Mouse (Mus musculus) neural tube, embryonic 12.5 days (tissue): ENCODE measurements around the gene Sf3b1. TPM values are rescaled to one million over a fixed set of nuclear protein-coding genes. Genes with fewer than 3 reads are reported as not detected.
A peak's percentile ranks its signal among the peaks of the same experiment; 100 is the strongest.

Experiments used
- ATAC-seq: fragments of 200-750 bp; cut with Nextera tagmentation; 2 replicates; pipeline ENCODE4 v1.8.0; 2017; ENCODE audit warnings: low read depth, mild to moderate bottlenecking, moderate TSS enrichment, moderate library complexity; ENCODE audit not compliant: low FRiP score
- H3K27ac ChIP-seq: fragments of 300-500 bp; sonication (generic); 2 replicates; pipeline ENCODE4 v1.5.1; 2016
- H3K27me3 ChIP-seq: fragments of 300-500 bp; sonication (generic); replicated peaks from 2 replicates; pipeline ENCODE4 v1.6.1; 2016; ENCODE audit warnings: mild to moderate bottlenecking
- H3K36me3 ChIP-seq: fragments of 300-500 bp; sonication (generic); 2 replicates; pipeline ENCODE4 v1.6.1; 2016; ENCODE audit warnings: mild to moderate bottlenecking
- H3K4me1 ChIP-seq: fragments of 300-500 bp; sonication (generic); 2 replicates; pipeline ENCODE4 v1.6.1; 2016
- H3K4me2 ChIP-seq: fragments of 300-500 bp; sonication (generic); replicated peaks from 2 replicates; pipeline ENCODE4 v1.6.1; 2016; ENCODE audit warnings: mild to moderate bottlenecking
- H3K4me3 ChIP-seq: fragments of 300-500 bp; sonication (generic); 2 replicates; pipeline ENCODE4 v1.5.1; 2016
- H3K9ac ChIP-seq: fragments of 300-500 bp; sonication (generic); 2 replicates; pipeline ENCODE4 v1.6.1; 2016; ENCODE audit warnings: mild to moderate bottlenecking
- H3K9me3 ChIP-seq: fragments of 300-500 bp; sonication (generic); 2 replicates; pipeline ENCODE4 v1.6.1; 2016; ENCODE audit warnings: mild to moderate bottlenecking
- WGBS: fragments of 180-500 bp; shearing (Covaris S2); methylation state at CpG from one replicate; pipeline ENCODE4 v1.1.7; 2016; 5-methylcytosine and 5-hydroxymethylcytosine counted together
- polyA plus RNA-seq: library from polyadenylated mRNA; unstranded; fragments of >200 nt; fragmentation: Nextera tagmentation; extraction: Ambion mirVana; gene quantifications from 2 replicates; pipeline ENCODE4 v1.2.1, GENCODE M21; 2016

Sf3b1 gene
- polyA plus RNA-seq, 1 experiment from 2014 or later, result 321 TPM

GRCm38 (mm10) chr1:55051671-55052070, 24.4 kb upstream of the Sf3b1 start:
- Histone ChIP-seq H3K4me1 (peaks cover 6% of the 10 kb centered on the region), H3K4me2 (peak overlapping the region; percentile 78), H3K27ac (no peak overlapping the region), H3K9ac (no peak overlapping the region), H3K36me3 (peaks cover 4% of the 10 kb centered on the region), H3K9me3 (no peaks in the 10 kb centered on the region), H3K4me3 (no peak overlapping the region), H3K27me3 (no peaks in the 10 kb centered on the region)
- ATAC-seq, result no peak
- 73% methylated on average over 3 of the region's 3 CpGs for WGBS

- peaks cover 6% of the 10 kb centered on the region for H3K4me1 ChIP-seq
- no peak overlapping the region for H3K9ac ChIP-seq
- no peaks in the 10 kb centered on the region for H3K9me3 ChIP-seq
- ATAC-seq, result no peak
- no peak overlapping the region for H3K4me3 ChIP-seq
- no peaks in the 10 kb centered on the region for H3K36me3 ChIP-seq
- no peak overlapping the region for H3K4me2 ChIP-seq
- no peak overlapping the region for H3K27ac ChIP-seq
- no peaks in the 10 kb centered on the region for H3K27me3 ChIP-seq
- WGBS, result 72% methylated on average over 4 of the region's 4 CpGs
Observed at GRCm38 (mm10) chr1:55048841-55049587, 21.7 kb upstream of the Sf3b1 start.

GRCm38 (mm10) chr1:55043164-55043563, 15.9 kb upstream of the Sf3b1 start:
- no peak overlapping the region for H3K27ac ChIP-seq
- no peaks in the 10 kb centered on the region for H3K36me3 ChIP-seq
- H3K4me3 ChIP-seq, result no peak overlapping the region
- 84% methylated on average over 3 of the region's 3 CpGs for WGBS
- H3K9me3 ChIP-seq, result 0 out of 2 replicates have a peak, but pooled peaks cover 6% of the 10 kb centered on the region
- H3K9ac ChIP-seq, result no peak overlapping the region
- H3K27me3 ChIP-seq, result no peaks in the 10 kb centered on the region
- no peak for ATAC-seq
- H3K4me2 ChIP-seq, result no peak overlapping the region
- no peaks in the 10 kb centered on the region for H3K4me1 ChIP-seq

GRCm38 (mm10) chr1:55042246-55042645, 15.0 kb upstream of the Sf3b1 start:
- Histone ChIP-seq H3K27ac (no peak overlapping the region), H3K4me2 (no peak overlapping the region), H3K9me3 (0 out of 2 replicates have a peak, but pooled peaks cover 6% of the 10 kb centered on the region), H3K4me3 (no peak overlapping the region), H3K27me3 (no peaks in the 10 kb centered on the region), H3K36me3 (no peaks in the 10 kb centered on the region), H3K4me1 (no peaks in the 10 kb centered on the region), H3K9ac (no peak overlapping the region)
- no peak for ATAC-seq
- WGBS, result 61% methylated on average over 1 of the region's 1 CpGs

- H3K36me3 ChIP-seq, result no peaks in the 10 kb centered on the region
- ATAC-seq, result no peak
- H3K4me3 ChIP-seq, result no peak overlapping the region
- WGBS, result 85% methylated on average over 4 of the region's 4 CpGs
- 0 out of 2 replicates have a peak, but pooled peaks cover 6% of the 10 kb centered on the region for H3K9me3 ChIP-seq
- H3K27ac ChIP-seq, result no peak overlapping the region
- H3K4me2 ChIP-seq, result no peak overlapping the region
- no peak overlapping the region for H3K9ac ChIP-seq
- no peaks in the 10 kb centered on the region for H3K27me3 ChIP-seq
- no peaks in the 10 kb centered on the region for H3K4me1 ChIP-seq
Observed at GRCm38 (mm10) chr1:55041691-55042090, 14.4 kb upstream of the Sf3b1 start.

- H3K27me3 ChIP-seq, result no peaks in the 10 kb centered on the region
- no peak overlapping the region for H3K9ac ChIP-seq
- H3K27ac ChIP-seq, result no peak overlapping the region
- H3K9me3 ChIP-seq, result 0 out of 2 replicates have a peak, but pooled peaks cover 6% of the 10 kb centered on the region
- no peak for ATAC-seq
- WGBS, result 88% methylated on average over 1 of the region's 1 CpGs
- H3K4me1 ChIP-seq, result no peaks in the 10 kb centered on the region
- H3K4me2 ChIP-seq, result no peak overlapping the region
- no peak overlapping the region for H3K4me3 ChIP-seq
- no peaks in the 10 kb centered on the region for H3K36me3 ChIP-seq
Observed at GRCm38 (mm10) chr1:55039944-55040343, 12.7 kb upstream of the Sf3b1 start.

GRCm38 (mm10) chr1:55031026-55031779, 3.9 kb upstream of the Sf3b1 start:
- no peaks in the 10 kb centered on the region for H3K4me1 ChIP-seq
- no peaks in the 10 kb centered on the region for H3K27me3 ChIP-seq
- no peak overlapping the region for H3K27ac ChIP-seq
- ATAC-seq, result no peak
- H3K36me3 ChIP-seq, result no peaks in the 10 kb centered on the region
- H3K4me2 ChIP-seq, result no peak overlapping the region
- no peaks in the 10 kb centered on the region for H3K9me3 ChIP-seq
- H3K9ac ChIP-seq, result no peak overlapping the region
- H3K4me3 ChIP-seq, result no peak overlapping the region

GRCm38 (mm10) chr1:55029446-55029845, 2.2 kb upstream of the Sf3b1 start:
- WGBS, result 77% methylated on average over 4 of the region's 4 CpGs
- Histone ChIP-seq H3K9me3 (no peaks in the 10 kb centered on the region), H3K4me2 (no peak overlapping the region)

GRCm38 (mm10) chr1:55028512-55029249, 1.4 kb upstream of the Sf3b1 start:
- Histone ChIP-seq H3K27ac (no peak overlapping the region), H3K4me1 (peaks cover 9% of the 10 kb centered on the region), H3K27me3 (no peaks in the 10 kb centered on the region), H3K9ac (no peak overlapping the region), H3K9me3 (no peaks in the 10 kb centered on the region), H3K4me3 (no peak overlapping the region), H3K4me2 (no peak overlapping the region), H3K36me3 (no peaks in the 10 kb centered on the region)
- ATAC-seq, result no peak
- 87% methylated on average over 11 of the region's 11 CpGs for WGBS

More at GRCm38 (mm10) chr1:55029446-55029845, 2.2 kb upstream of the Sf3b1 start:
- no peak for ATAC-seq
- no peak overlapping the region for H3K27ac ChIP-seq
- no peak overlapping the region for H3K9ac ChIP-seq
- H3K4me1 ChIP-seq, result peaks cover 9% of the 10 kb centered on the region
- H3K27me3 ChIP-seq, result no peaks in the 10 kb centered on the region
- no peaks in the 10 kb centered on the region for H3K36me3 ChIP-seq
- no peak overlapping the region for H3K4me3 ChIP-seq

GRCm38 (mm10) chr1:55027966-55028365, 685 bp upstream of the Sf3b1 start:
- 98% methylated on average over 1 of the region's 1 CpGs for WGBS
- H3K4me3 ChIP-seq, result no peak overlapping the region
- H3K9me3 ChIP-seq, result no peaks in the 10 kb centered on the region
- no peaks in the 10 kb centered on the region for H3K27me3 ChIP-seq
- peak overlapping the region; percentile 82 for H3K4me2 ChIP-seq
- ATAC-seq, result no peak
- no peaks in the 10 kb centered on the region for H3K36me3 ChIP-seq
- H3K27ac ChIP-seq, result no peak overlapping the region
- H3K4me1 ChIP-seq, result peaks cover 9% of the 10 kb centered on the region
- H3K9ac ChIP-seq, result no peak overlapping the region

GRCm38 (mm10) chr1:55026444-55027252, 633 bp downstream of the Sf3b1 start:
- H3K9ac ChIP-seq, result peak overlapping the region; percentile 97
- under 1% methylated on average over 55 of the region's 55 CpGs for WGBS

More at GRCm38 (mm10) chr1:55026444-55027252, 633 bp downstream of the Sf3b1 start:
- Histone ChIP-seq H3K4me2 (peak overlapping the region; percentile 82), H3K27me3 (no peaks in the 10 kb centered on the region), H3K27ac (peak overlapping the region; percentile 81), H3K9me3 (no peaks in the 10 kb centered on the region), H3K4me1 (peaks cover 9% of the 10 kb centered on the region), H3K4me3 (peak overlapping the region; percentile 94), H3K36me3 (no peaks in the 10 kb centered on the region)
- ATAC-seq, result peak; percentile 74
